Mouse (Mus musculus) WW6 (cell line): ENCODE measurements around the gene Ston1.

Experiments
- DNase-seq: peaks from one replicate; pipeline ENCODE4 v3.0.0-alpha.2; 2013; ENCODE audit warnings: low read depth, low spot score

The Ston1 gene

GRCm38 (mm10) chr17:88625931-88626330, 28.4 kb downstream of the Ston1 start:
- DNase-seq, result no peak

- no peak for DNase-seq
Observed at GRCm38 (mm10) chr17:88626347-88626811, 28.9 kb downstream of the Ston1 start.

DNA sequence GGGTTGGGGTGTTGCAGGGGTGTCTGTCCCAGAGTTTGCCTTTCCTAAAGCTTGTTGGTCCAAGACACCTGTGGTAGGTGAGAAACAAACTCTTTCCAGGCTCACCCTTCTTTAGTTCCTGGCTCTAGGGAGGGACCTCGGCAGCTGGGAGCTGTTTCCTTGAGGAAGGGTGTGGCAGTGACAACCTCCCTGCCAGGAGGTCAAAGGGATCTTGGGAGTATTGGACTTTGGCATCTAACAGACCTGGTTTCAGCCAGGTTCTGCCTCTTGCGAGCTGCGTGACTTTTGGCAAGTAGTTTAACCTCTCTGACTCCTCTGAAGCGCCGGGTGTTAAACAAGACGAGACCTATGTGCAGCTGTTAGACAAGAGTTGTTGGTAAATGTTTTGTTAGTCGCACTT, 29.7 kb downstream of the Ston1 start:
- DNase-seq, result no peak

GRCm38 (mm10) chr17:88628676-88629380, 31.3 kb downstream of the Ston1 start:
- no peak for DNase-seq

- DNase-seq, result no peak
Observed at GRCm38 (mm10) chr17:88629381-88629759, 31.9 kb downstream of the Ston1 start.

GRCm38 (mm10) chr17:88629931-88630553, 32.6 kb downstream of the Ston1 start:
- no peak for DNase-seq

DNA sequence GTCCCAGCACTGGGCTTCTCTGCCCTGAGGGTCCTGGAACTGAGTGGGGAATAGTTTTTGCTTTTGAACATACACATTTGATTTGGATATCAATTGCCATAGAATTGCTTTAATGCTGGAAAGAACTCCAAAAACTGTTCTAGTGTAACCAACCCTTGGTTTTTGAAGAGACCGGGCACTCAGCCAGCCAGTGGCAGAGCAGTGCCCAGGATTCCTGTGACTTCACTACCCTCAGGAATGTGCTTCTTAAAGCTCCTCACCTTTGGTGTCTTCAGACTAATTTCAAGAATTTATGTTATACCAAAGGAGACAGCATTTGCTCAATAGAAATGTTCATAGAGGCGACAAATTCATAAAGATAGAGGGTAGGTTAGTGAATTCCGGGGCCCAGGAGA, 33.1 kb downstream of the Ston1 start:
- no peak for DNase-seq

GRCm38 (mm10) chr17:88632631-88633030, 35.1 kb downstream of the Ston1 start:
- DNase-seq, result no peak

DNA sequence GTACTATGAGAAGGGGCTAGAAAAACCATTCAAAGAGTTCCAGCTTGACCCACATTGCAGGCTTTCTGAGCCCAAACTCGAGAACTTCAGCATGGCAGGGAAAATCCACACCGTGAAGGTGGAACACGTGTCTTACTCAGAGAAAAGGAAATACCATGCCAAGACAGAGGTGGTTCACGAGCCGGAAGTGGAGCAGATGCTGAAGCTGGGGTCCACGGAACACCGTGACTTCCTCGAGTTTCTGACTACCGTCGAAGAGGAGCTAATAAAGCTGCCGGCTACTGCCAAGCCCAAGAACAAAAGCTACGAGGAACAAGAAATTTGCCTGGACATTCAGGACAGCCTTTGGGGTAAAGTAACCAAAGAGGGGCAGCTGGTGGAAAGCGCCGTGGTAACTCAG, 38.6 kb downstream of the Ston1 start:
- DNase-seq, result no peak

GRCm38 (mm10) chr17:88636587-88636986, 39.1 kb downstream of the Ston1 start:
- DNase-seq, result no peak

DNA sequence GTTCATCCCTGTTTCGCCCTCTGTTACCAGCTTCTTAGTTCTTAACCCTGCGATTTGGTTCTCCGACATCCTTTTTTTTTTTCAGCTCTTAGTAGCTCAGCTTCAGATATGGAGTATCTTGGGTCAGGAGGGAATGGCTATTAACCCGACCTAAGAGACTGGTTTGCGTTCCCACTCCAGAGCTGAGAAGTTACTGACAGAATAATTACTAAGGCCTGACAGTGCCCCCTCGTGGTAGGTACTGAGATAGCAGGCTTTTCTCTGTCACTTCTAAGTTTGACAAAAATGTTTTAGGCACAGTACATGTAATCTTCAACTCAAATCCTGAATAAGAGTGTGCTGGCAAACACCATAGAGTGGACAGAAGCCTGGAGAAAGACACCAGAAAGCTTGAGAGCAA, 43.5 kb downstream of the Ston1 start:
- no peak for DNase-seq

DNA sequence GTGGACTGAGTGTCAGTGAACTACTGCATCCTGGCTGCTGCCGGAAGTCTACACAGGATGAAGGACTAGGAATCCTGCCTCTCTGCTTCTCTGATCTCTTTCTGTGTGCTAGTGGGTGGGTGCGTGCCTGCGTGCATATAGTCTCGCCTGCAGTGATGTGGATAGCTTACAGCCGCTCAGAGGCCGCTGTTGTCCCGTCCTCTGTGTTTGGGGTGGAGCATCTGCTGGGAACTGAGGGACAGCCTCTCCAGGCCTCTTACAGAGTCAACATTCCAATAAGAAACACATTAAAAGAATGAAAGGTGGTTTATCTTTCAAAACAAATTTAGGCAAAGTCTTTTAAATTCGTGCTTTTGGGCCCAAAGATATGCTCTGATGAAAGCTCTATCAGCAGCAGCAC, 44.4 kb downstream of the Ston1 start:
- no peak for DNase-seq

- no peak for DNase-seq
Observed at GRCm38 (mm10) chr17:88644876-88645275, 47.4 kb downstream of the Ston1 start.

DNA sequence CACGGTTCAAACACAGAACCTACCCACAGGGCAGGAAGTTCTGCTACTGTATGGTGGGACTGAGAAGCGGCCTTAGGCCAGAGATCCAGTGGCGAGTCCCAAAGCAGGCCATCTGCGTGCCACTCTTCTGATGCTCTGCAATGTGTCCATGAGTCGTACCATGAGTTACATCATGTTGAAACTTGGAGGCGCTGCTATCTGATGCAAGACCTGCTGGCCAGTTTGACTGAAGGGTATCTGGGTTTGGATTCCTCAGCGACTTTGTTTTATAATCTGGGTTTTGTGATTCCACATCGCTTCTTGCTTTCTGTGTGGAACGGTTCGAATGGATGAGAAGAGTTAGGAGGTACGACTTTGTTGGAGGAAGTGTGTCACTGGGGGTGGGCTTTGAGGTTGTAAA, 47.8 kb downstream of the Ston1 start:
- DNase-seq, result no peak

- no peak for DNase-seq
Observed at GRCm38 (mm10) chr17:88647149-88647548, 49.7 kb downstream of the Ston1 start.

DNA sequence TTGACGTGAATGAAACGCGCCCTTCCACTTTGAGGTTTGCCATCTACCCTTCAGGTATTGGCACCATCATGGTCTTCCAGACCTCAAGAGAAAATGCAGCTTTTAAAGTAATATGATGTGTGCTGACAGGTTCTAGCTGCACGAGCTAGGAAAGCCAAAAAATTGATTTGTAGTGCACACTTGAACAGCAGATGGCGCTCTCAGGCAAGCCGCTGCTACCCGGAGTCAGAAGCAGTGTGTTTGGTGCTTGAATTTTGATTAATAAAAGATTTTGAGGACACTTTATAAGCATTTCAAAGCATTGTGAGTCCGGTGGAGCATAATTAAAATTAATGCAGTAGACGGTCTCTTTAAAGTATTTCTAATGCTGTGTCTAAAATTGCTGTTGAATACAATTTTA, 54.5 kb downstream of the Ston1 start:
- no peak for DNase-seq

- DNase-seq, result peak; percentile 61
Observed at GRCm38 (mm10) chr17:88652702-88653374, 55.4 kb downstream of the Ston1 start.

- no peak for DNase-seq
Observed at GRCm38 (mm10) chr17:88653375-88653769, 55.9 kb downstream of the Ston1 start.

GRCm38 (mm10) chr17:88658510-88658909, 61.0 kb downstream of the Ston1 start:
- DNase-seq, result no peak

- no peak for DNase-seq
Observed at GRCm38 (mm10) chr17:88666076-88666475, 68.6 kb downstream of the Ston1 start.

- peak; percentile 40 for DNase-seq
Observed at GRCm38 (mm10) chr17:88668452-88668851, 71.0 kb downstream of the Ston1 start, which contains the start of gene Gtf2a1l. Gene Gtf2a1l, plus strand, starts transcription at chr17:88668660.

DNA sequence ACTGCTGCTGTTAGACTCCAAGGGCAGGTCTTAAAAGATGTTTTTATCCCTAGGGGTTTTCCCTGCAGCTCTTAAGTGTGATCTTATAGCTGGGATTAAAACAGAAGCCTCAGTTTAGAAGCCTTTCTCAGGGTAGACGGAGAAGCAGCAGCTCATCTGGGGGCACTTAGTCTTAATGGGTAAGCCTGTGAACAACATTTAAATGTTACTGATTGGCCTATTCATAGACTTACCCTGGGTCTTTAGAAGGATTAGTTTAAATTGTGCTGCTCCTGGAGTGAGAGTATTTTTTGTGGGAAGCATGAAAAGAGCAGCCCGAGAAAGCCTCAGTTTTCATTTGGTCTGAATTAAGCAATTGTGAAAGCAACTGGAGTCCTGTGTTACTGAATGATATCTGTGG, 72.4 kb downstream of the Ston1 start:
- DNase-seq, result no peak

DNA sequence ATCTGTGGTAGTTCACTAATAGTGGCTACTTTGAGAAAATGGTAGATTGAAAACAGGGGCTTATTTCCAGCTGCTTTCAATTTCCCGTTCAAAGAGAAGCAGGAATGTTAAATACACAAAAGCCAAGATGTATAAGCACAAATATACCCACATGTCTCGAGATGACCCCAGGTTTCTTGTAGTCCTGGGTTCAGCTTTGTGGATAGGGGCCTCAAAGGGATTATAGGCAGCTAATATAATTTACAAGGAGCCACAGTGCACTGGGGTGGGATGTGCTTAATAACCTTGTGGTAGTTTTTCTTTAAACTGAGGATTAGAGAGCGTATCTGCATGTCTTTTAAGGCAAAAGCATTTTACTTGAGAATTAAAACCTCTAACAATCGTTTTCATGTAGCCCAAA, 73.3 kb downstream of the Ston1 start:
- DNase-seq, result no peak
